Mouse (Mus musculus) lung, postnatal 10 days (tissue): ENCODE measurements at regions not wholly inside any gene's neighbourhood (a gene's known extent, or its start where the extent isn't known, plus 50 kb on each side); places are given as distances from the start of the nearest gene placed in this dataset.

Source experiments
- DNase-seq: peaks from one replicate; pipeline ENCODE4 v3.0.0; 2021

DNA sequence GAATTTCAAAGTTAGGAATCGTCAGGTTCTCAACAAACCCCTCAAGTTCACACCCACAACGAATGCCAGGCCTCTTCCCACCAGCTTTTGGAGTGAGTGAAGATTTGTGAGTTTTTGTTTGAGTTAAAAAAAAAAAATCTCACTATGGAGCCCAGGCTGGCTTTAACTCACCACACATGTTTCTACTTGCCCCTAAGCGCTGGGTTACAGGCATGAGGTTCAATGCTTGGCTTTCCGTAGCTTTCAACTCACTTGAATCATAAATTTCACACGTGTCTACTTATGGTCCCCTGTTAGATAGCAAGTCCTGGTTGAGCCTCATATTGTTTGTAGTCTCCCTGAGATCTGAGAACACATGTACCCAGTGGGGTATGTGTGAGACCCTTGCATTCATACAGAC, 122.8 kb upstream of the Efna5 start:
- DNase-seq, result no peak

DNA sequence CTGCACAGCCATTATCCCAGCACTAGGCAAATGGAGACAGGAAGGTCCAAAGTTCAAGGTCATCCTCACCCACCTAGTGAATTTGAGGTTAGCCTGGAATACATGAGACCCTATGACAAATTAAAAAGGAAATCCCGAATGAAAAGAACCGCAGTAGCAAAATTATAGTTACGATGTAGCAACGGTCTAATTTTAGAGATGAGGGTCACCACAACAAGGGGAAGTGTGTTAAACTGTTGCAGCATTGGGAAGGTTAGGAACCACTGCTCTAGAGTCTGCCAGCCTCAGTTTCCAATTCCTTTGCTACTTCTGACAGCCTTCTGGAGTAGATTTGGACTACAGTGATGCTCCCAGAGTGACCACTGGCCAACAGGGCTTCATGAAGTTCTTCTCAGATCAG, 121.6 kb upstream of the Efna5 start:
- no peak for DNase-seq

DNA sequence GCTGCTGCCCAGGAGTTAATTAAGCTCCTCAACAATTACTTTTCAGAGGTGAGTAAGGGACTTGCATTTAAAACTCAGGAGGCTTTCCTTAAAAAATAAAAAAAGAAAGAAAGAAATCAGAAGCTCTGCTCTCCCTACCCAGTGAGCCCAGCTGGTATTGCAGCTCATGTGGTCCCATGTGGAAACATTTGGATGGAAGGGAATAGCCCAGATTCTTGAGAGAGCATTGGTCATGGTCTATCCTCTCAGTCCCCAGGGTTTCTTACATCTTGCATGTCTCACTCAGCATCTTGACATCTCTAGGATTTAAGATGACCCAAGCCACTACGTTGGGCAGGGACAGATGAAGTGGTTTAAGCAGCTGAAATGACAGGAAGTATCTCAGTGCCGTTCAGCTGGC, 120.8 kb upstream of the Efna5 start:
- no peak for DNase-seq

DNA sequence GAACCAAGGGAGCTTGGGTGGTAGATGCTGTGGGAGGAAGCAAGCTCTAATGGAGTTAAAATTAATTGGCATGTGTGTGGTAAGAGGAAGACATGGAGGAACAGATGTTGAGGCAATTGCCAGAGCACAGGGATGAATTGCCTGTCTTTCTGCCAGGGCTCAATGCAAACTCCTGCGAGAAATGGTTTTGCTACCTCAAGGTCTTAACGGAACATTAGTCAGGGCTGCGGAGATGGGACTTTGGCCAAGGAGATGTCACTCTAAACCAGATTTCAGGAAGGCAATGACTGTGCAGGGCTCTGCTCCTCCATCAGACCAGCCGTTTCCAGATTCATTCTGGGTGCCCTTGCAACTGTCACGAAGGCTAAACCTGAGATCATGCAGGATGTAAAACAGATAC, 116.6 kb upstream of the Efna5 start:
- DNase-seq, result no peak

DNA sequence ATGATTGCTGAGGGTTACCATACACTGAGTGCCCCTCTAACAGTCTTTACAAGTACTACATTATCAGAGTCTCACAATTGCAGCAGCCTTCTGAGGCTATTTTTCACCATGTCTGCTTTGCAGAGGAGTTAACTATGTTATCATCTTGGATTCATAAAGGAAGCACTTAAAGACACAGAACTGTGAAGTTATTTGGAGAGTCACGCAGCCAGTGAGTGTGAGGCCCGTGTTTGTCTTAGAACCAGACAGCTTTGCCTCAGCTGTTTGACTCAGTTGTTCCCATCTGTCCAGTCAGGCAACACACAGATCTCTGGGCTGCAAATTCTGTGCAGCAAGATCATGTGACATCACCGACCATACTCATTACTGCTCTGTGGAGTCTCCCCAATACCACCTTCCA, 114.2 kb upstream of the Efna5 start:
- no peak for DNase-seq

DNA sequence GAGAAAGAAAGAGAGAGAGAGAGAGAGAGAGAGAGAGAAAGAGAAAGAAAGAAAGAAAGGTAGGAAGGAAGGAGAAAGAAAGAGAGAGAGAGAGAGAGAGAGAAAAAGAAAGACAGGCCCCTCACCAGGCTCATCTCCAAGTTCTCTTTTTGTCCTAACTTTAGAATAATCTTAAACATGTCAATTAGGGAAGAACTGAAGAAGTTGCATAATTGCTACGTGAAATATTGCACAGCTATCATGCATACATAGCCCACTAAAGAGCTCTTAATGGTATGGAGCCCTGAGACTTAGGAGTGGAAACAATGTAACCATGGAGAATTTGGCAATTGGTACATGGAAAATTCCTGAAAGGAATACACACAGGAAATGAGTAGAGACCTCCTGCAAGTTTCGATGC, 111.9 kb upstream of the Efna5 start:
- no peak for DNase-seq

DNA sequence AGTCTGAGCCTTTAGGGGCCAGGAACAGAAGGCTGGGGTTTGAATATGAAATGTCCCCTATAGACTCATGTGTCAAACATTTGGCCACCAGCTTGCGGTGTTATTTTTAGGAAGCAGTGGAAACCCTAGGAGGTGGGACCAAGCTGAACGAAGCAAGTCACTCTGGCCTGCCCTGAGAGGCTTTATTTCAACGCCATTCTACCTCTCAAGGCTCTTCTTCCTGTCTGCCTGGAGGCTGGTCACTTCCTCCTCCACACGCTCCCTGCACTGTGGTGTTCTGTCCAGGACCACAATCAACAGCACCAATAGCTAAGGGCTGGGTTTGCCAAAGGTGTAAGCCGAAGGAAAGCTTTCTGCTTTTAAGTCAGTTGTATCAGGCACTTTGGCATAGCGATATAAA, 105.2 kb upstream of the Efna5 start:
- no peak for DNase-seq

DNA sequence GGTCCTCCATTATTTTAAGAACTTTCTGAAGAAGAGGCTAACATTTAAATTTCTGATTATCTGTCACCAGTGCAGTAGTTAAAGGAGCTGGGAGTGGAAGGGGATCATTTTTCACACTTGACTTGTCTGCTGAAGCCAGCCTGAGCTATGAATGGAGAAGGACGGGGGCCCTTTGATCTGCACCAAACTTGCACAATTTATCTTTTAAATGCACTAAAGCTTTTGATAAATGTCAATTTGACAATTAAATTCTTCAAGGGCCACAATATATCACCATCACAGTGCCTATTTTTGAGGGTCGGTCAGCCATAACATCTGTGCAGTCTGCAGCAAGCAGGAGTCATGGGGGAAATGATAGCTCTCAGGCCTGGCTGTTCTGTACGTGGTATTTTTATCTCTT, 99.2 kb upstream of the Efna5 start:
- no peak for DNase-seq

DNA sequence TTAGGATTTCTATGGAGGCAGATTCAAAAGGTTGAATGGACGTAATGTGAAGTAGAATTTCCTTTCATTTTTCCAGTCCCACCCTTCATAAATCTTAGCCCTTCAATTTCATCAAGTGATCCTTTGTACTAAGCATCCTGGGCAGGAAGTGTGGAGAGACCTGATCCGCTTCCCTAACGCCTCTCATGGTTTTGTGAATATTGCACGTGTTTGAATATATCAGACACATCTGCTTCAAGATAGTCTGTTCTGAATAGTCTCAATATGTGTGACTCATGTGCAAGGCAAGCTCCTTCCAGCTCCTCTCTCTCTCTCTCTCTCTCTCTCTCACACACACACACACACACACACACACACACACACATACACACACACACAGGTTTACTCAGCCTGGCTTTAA, 96.4 kb upstream of the Efna5 start:
- DNase-seq, result no peak

DNA sequence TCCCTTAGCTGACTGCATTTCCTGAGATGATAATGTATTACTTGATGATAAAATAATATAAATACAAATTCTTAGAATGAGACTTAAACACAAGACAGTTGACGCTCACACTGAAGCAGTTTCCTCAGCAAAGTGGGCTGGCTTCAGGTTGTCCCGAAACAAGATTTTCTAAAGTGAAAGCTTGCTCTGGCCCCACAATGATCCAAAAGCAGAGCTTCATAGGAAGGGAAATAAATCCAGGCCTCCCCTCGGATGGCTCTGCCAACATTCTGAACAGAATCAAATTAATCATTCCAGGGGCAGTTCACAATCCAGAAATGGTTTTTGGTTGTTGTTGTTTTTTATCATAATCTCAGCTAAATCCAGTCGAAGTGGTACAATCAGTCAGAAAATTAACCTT, 96.0 kb upstream of the Efna5 start:
- DNase-seq, result no peak

DNA sequence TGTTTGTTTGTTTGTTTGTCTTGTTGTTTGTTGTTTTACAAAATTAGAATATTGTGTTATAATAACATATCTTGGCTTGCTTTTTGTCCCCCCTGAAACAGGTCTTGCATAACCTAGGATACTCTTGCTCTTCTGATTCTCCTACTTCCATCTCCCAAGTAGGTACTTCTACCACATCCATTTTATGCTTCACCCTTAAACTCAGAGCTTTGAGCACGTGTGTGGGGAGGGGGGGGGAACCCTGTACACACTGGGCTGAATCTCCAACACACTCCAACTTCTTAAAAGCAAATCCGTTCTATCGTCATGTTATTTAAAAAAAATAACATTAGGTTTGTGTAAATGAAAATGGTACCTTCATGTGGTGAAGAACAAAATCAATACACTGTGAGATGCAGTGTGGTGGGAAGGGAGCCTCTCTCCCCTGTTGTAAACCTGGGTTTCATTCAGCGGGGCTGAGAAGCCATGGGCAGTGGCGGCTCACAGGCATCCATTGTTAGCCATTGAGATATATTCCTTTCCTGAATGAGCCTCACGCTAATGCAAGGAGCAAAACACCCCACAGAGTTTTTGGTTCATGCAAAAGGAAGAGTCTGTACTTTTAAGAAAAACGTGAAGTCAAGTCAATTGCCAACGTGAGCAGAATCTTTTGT, 93.6 kb upstream of the Efna5 start:
- DNase-seq, result no peak

DNA sequence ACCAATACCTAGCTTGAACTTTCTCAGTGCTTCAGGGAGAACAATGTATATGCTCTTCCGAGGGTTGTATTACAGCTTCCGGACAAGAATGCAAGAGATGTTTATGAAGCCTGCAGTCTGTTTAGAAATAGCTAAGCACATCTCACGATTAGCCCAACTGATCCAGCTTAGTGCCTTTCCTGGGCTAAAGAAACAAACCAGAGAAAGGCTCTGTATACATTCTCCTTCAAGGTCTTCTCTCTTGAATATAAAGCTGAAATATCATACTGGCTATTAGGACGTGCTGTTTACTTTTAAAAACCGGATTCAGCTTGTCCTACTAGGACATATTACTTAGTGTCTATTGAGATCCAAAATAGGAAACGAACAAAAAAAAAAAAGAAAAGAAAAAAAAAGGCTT, 87.9 kb upstream of the Efna5 start:
- no peak for DNase-seq

DNA sequence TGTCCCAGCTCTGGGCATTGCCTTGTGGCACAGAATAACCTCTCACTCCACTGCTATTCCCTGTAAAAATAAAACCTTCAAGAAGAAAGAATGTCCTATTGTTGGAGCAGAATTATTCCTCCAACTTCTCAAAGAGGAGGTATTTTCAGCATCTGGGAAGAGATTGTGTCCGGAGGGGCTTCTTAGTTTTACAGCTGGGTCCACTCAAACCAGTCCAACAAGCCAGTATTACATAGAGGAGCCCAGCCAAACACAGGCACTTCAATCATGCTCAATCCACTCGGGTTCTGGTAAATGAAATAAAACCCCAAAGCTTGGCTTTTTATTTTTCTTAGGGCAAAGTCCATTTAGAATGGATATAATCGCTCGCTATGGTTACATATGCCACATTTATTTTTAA, 82.7 kb upstream of the Efna5 start:
- no peak for DNase-seq

DNA sequence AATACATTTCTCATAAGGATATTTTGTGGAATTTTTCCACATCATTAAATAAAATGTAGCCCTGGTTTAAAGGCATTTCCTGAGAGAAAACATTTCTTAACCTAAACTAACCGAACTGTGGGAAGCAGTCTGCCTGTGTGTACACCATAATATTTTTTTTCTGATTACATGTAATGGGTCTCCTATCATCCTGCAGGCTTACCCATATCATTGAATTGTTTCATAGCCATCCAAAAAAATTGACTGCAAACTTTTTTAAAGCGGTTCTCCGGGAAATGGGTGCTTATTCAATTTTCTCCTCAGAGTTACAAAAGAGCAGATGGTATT, 81.1 kb upstream of the Efna5 start:
- DNase-seq, result no peak

DNA sequence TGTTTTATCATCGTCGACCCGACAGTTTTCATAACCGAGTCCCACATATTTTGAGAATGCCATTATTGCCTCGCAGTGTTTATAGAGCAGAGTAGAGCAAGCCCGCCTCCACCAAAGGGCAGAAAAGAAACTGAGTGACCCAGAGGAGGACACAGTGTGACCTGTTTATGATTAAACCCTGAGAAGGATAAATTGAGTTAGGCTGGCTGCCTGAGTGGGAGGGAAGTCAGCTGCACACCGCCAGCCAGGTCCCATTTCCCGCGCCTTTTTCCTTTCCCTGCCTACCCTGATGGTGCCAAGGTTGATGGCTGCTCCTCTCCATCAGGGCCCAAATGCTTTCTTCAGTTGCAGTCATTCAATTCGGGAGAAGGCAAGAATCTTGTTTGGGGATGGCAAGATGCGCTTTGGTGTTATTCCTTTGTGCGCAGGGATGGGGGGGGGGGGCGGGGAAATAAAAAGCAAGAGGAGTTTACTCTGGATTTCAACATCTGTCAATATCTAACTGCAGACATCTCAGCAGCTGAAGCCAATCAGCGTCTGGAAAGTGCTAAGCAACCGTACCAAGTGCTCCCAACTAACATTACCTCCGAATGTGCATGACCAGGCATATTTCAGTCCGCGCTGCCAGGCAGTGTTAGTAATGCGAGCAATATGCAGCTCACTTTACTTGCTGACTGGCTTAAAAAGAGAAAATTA, 80.6 kb upstream of the Efna5 start:
- DNase-seq, result no peak

DNA sequence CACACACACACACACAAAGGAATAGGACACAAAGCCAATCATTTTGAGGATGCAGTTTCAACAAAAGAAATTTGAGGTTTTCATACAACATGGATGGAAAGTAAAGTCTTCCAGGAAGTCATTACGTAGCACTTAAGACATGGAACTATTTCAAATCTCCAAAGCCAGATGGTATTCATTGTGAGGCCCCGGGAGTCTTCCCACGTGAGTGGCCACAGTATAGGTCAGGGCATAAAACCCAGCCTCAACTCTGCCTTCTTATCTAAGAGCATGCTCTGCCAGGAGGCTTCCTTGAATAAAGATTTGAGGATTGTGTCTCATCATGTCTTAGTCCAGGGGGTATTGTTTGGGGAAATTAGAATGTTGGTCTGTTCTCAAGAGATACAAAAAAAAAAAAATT, 78.0 kb upstream of the Efna5 start:
- no peak for DNase-seq

DNA sequence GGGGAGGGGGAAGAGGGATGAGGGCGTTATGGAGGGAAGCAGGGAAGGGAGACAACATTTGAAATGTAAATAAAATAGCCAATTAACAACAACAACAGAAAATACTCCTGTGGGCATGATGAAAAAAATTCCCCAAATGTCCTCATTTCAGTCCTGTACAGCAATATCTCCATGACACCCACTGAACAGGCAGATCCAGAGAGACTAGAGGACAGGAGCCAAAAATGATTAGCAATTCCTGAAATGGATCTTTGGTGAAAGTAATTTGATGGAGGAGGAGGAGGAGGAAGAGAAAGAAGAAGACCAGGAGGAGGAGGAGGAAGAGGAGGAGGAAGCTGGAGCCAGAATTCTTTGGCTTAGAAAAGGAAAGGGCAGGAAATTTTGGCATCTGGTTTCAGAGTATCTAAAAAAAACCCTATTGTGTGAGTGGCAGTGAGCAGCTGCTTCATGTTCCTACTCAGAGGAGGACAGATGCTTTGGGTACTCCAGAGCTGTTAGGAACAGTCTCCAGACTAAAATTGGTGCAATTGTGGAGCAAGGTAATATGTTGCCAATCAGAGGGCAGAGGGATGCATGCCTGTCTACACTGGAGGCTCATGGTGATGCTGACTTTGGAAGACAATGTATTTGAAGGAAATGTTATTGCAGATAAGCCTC, 66.5 kb upstream of the Efna5 start:
- no peak for DNase-seq

DNA sequence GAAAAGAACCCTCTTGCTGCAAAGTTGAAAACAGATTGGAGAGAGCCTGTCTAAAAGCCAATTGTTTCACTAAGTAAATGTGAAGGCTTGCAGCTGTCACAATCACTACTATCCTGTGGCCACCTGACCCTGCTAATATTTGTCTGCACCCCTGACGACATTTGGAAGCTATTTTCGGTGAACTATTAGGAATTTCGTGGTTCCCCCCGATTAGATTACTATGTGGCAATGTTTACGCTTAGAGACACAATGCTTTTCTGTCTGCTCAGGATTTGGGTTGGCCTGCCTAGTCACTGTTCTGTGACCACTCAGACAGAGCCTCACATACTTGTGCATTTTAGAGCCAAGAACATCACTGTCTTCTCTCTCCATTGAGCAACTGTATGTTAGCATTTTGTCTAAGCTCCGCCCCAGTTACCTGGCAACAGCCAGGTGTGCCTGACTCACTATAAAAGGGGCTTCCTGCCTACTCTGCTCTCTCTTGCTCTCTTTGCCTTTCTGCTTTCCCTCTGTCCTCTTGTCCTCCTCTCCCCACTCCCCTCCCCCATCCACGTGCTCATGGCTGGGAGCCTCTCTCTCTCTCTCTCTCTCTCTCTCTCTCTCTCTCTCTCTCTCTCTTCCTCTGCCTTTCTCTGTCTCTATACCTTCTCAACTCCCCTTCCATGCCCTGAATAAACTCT, 59.6 kb upstream of the Efna5 start:
- DNase-seq, result peak; percentile 17

DNA sequence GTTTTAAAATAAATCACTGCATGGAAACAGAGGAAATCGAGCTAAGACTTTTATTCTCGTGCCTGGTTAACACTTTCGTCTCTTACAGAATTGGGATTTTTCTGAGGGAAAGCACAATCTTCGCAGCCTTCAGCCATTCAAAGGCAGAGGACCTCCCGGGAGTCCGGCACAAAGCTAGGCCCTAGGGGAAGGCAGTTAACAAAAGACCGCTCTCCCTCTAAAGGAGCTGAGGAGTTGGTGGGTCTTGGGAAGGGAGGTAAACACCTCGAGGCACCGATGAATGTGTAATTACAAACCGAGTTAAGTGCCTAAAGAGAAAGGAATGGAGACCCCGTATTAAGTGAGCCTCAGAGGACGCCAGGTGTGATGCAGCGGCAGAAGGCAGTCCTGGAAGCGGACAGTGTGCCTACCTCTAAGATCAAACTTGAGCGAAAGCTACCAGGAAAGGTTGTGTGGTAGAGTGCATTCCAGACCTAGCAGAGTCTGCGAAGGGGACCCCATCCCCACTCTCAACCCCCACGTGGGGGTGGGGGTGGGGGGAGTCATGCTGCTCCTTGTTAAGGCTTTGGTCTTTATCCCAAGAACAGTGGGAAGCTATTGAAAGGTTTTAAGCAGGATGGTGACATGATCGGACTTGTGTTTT, 58.9 kb upstream of the Efna5 start:
- DNase-seq, result no peak

DNA sequence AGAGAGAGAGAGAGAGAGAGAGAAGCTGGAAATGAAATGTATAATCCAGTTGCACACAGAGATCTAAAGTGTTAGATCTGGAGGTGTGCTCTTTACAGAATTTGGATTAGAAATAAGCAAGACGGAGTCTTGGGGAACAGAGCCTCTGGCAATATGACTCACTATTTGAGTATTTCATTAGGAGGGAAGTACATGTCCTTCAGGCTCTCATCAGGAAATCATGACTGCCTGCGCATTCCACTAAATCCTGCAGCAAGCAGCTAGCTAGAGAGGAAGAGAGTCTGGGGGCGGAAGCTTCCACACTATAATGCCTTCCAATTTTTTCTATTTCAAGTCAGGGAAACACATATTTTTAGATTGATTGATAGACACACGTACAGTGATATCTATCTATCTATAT, 58.1 kb upstream of the Efna5 start:
- DNase-seq, result no peak
